Mouse (Mus musculus) intestine, postnatal 0 days (tissue): Measurements from ENCODE around the gene Pitpnc1. TPM values are rescaled to one million over a fixed set of nuclear protein-coding genes. Genes with fewer than 3 reads are reported as not detected.
A peak's percentile ranks its signal among the peaks of the same experiment; 100 is the strongest.

Experiments used
- ATAC-seq: fragments of 200-750 bp; cut with Nextera tagmentation; 2 replicates; pipeline ENCODE4 v1.8.0; 2017; ENCODE audit warnings: mild to moderate bottlenecking, moderate TSS enrichment, moderate library complexity
- H3K27ac ChIP-seq: fragments of 300-500 bp; sonication (generic); 2 replicates; pipeline ENCODE4 v1.5.1; 2014; ENCODE audit warnings: mild to moderate bottlenecking, low read depth, low read length, moderate library complexity
- H3K27me3 ChIP-seq: fragments of 300-500 bp; sonication (generic); replicated peaks from 2 replicates; pipeline ENCODE4 v1.6.1; 2014; ENCODE audit warnings: low read length, mixed read lengths; ENCODE audit not compliant: control insufficient read depth, insufficient read depth
- H3K36me3 ChIP-seq: fragments of 300-500 bp; sonication (generic); 2 replicates; pipeline ENCODE4 v1.6.1; 2014; ENCODE audit warnings: mild to moderate bottlenecking, moderate library complexity; ENCODE audit not compliant: control insufficient read depth, insufficient read depth
- H3K4me1 ChIP-seq: fragments of 300-500 bp; sonication (generic); replicated peaks from 2 replicates; pipeline ENCODE4 v1.6.1; 2014; ENCODE audit warnings: antibody characterized with exemption, low read length, mixed read lengths; ENCODE audit not compliant: control insufficient read depth, insufficient read depth
- H3K4me2 ChIP-seq: fragments of 300-500 bp; sonication (generic); replicated peaks from 2 replicates; pipeline ENCODE4 v1.6.1; 2014; ENCODE audit warnings: low read depth, mild to moderate bottlenecking, moderate library complexity
- H3K4me3 ChIP-seq: fragments of 300-500 bp; sonication (generic); 2 replicates; pipeline ENCODE4 v1.5.1; 2014; ENCODE audit warnings: low read depth, low read length
- H3K9ac ChIP-seq: fragments of 300-500 bp; sonication (generic); 2 replicates; pipeline ENCODE4 v1.6.1; 2014; ENCODE audit warnings: mild to moderate bottlenecking, low read depth, low read length
- H3K9me3 ChIP-seq: fragments of 300-500 bp; sonication (generic); 2 replicates; pipeline ENCODE4 v1.6.1; 2016; ENCODE audit warnings: mixed run types; ENCODE audit not compliant: control insufficient read depth
- CTCF ChIP-seq: sonication (generic); IDR thresholded peaks from 2 replicates; pipeline ENCODE4 v1.5.1; 2016; ENCODE audit warnings: low read depth, mild to moderate bottlenecking, control low read depth, antibody characterized with exemption, moderate library complexity
- WGBS: fragments of 180-500 bp; shearing (Covaris S2); extraction: QIAGEN DNeasy Blood & Tissue Kit; methylation state at CpG from one replicate; pipeline ENCODE4 v1.1.7; 2014; 5-methylcytosine and 5-hydroxymethylcytosine counted together
- polyA plus RNA-seq: library from polyadenylated mRNA; unstranded; fragments of >200 nt; fragmentation: Nextera tagmentation; extraction: Ambion mirVana; gene quantifications from 2 replicates; pipeline ENCODE4 v1.2.1, GENCODE M21; 2015

The Pitpnc1 gene
- polyA plus RNA-seq, 1 experiment from 2014 or later: 4.4 TPM

GRCm38 (mm10) chr11:107386481-107386880 lies 84.0 kb downstream of the Pitpnc1 start:
- ATAC-seq: no peak

GRCm38 (mm10) chr11:107385306-107385705 lies 85.2 kb downstream of the Pitpnc1 start:
- no peaks in the 10 kb centered on the region for H3K36me3 ChIP-seq
- ATAC-seq: no peak
- H3K9me3 ChIP-seq: no peaks in the 10 kb centered on the region
- H3K4me3 ChIP-seq: no peak overlapping the region
- no peak overlapping the region for H3K27ac ChIP-seq
- TF ChIP-seq CTCF: peak; percentile 67
- H3K27me3 ChIP-seq: no peaks in the 10 kb centered on the region
- 63% methylated on average over 4 of the region's 4 CpGs for WGBS
- H3K4me2 ChIP-seq: no peak overlapping the region
- no peak overlapping the region for H3K9ac ChIP-seq
- H3K4me1 ChIP-seq: no peaks in the 10 kb centered on the region

More at GRCm38 (mm10) chr11:107386481-107386880, 84.0 kb downstream of the Pitpnc1 start:
- no peak overlapping the region for H3K9ac ChIP-seq
- no peaks in the 10 kb centered on the region for H3K27me3 ChIP-seq
- H3K4me1 ChIP-seq: no peaks in the 10 kb centered on the region
- H3K4me3 ChIP-seq: no peak overlapping the region
- H3K36me3 ChIP-seq: no peaks in the 10 kb centered on the region
- TF ChIP-seq CTCF: no peak
- H3K9me3 ChIP-seq: no peaks in the 10 kb centered on the region
- no peak overlapping the region for H3K4me2 ChIP-seq
- H3K27ac ChIP-seq: no peak overlapping the region
- 75% methylated on average over 10 of the region's 10 CpGs for WGBS

GRCm38 (mm10) chr11:107383985-107384384 lies 86.5 kb downstream of the Pitpnc1 start:
- Histone ChIP-seq H3K27ac (no peak overlapping the region), H3K36me3 (no peaks in the 10 kb centered on the region), H3K9me3 (no peaks in the 10 kb centered on the region), H3K27me3 (no peaks in the 10 kb centered on the region), H3K9ac (no peak overlapping the region), H3K4me3 (no peak overlapping the region), H3K4me2 (no peak overlapping the region), H3K4me1 (no peaks in the 10 kb centered on the region)
- WGBS: 79% methylated on average over 6 of the region's 6 CpGs
- no peak for ATAC-seq
- peak; percentile 30 for TF ChIP-seq CTCF

GRCm38 (mm10) chr11:107379965-107380364 lies 90.5 kb downstream of the Pitpnc1 start:
- Histone ChIP-seq H3K9me3 (no peaks in the 10 kb centered on the region), H3K27ac (no peak overlapping the region), H3K4me3 (no peak overlapping the region), H3K4me1 (no peaks in the 10 kb centered on the region), H3K36me3 (no peaks in the 10 kb centered on the region), H3K27me3 (no peaks in the 10 kb centered on the region), H3K4me2 (no peak overlapping the region), H3K9ac (no peak overlapping the region)
- WGBS: 72% methylated on average over 9 of the region's 9 CpGs
- no peak for ATAC-seq
- no peak for TF ChIP-seq CTCF

GRCm38 (mm10) chr11:107379089-107379845 lies 91.2 kb downstream of the Pitpnc1 start:
- Histone ChIP-seq H3K36me3 (no peaks in the 10 kb centered on the region), H3K27ac (no peak overlapping the region), H3K9ac (no peak overlapping the region), H3K27me3 (no peaks in the 10 kb centered on the region), H3K9me3 (no peaks in the 10 kb centered on the region), H3K4me2 (no peak overlapping the region), H3K4me3 (no peak overlapping the region), H3K4me1 (no peaks in the 10 kb centered on the region)
- no peak; the same call in 1 of the 2 replicates for TF ChIP-seq CTCF
- no peak for ATAC-seq
- 85% methylated on average over 22 of the region's 22 CpGs for WGBS

- WGBS: 47% methylated on average over 6 of the region's 6 CpGs
Measured at GRCm38 (mm10) chr11:107377326-107377725, 93.2 kb downstream of the Pitpnc1 start.

More at GRCm38 (mm10) chr11:107377326-107377725, 93.2 kb downstream of the Pitpnc1 start:
- Histone ChIP-seq H3K36me3 (no peaks in the 10 kb centered on the region), H3K27ac (no peak overlapping the region), H3K9ac (no peak overlapping the region), H3K4me3 (no peak overlapping the region), H3K4me1 (no peaks in the 10 kb centered on the region), H3K4me2 (no peak overlapping the region), H3K9me3 (no peaks in the 10 kb centered on the region), H3K27me3 (no peaks in the 10 kb centered on the region)
- TF ChIP-seq CTCF: no peak
- ATAC-seq: peak; percentile 21; the same call in 1 of the 2 replicates
